Mouse (Mus musculus) kidney, adult 18-20 months (tissue): ENCODE data around the gene Igf2bp2.

Source experiments
- DNase-seq: peaks from one replicate; pipeline ENCODE4 v3.0.0; 2021

The Igf2bp2 gene

DNA sequence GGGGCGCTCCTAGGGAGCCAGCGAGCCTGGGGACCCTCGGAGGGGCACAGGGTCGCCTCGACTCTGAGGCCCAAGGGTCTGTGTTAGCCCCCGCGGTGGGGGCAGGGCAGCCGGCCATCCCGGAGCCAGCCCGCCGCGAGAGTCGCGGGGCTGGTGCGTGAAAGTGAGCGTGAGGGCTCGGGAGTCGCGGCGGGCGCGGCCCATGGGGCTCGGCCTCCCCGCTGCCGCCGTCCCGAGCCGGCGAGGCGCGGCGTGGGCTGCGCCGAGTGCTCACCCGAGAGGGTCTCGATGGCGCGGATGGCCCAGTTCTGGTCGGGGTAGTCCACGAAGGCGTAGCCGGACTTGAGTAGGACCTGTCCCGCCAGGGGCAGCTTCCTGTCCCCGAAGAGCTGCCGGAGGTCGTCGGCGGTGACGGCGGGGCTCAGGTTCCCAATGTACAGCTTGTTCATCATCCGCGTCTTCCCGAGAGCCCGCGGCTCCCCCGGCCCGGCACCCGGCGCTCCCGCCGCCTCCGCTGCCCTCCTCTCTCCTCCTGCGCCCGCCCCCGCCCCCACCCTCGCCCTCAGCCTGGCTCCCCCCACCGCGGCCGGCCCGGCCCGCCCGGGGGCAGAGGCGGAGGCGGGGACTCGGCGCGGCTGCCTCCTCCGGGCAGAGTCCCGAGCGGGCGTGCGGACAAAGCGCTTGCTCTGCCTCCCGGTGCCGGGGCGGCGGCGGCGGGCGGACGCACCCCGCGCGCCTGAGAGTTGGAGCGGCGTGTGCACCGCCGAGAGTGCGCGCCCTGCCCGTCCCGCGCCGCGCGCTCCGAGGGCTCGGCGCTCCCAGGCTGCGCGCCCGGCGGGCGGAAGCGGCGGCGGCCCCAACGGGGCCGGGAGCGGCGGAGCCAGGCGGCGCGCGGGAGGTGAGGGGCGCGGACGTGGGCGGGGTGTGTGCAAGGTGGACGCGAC, at the start of gene Igf2bp2:
Gene Igf2bp2, minus strand, starts transcription at position 788 of the 944 bp plus-strand sequence.
- peak; percentile 71 for DNase-seq

DNA sequence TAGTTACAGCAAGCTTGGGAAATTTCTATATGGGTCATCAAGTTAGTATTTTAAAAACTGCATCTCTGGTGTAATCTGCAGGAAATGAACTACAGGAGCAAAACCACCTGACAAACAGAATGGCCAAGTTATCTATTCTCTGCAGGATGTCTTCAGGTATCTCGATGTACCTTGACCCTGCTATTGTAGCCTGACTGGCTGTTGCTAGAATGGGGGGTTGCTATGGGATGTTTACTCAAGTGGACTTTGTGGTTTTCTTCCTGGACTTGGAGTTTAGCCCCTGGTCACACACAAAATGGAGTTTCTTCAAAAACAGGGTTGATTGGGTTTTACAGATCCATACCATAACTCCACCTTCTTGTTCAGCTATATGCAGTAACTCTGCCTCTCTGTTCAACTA, 40.4 kb upstream of the Igf2bp2 start:
- no peak for DNase-seq

DNA sequence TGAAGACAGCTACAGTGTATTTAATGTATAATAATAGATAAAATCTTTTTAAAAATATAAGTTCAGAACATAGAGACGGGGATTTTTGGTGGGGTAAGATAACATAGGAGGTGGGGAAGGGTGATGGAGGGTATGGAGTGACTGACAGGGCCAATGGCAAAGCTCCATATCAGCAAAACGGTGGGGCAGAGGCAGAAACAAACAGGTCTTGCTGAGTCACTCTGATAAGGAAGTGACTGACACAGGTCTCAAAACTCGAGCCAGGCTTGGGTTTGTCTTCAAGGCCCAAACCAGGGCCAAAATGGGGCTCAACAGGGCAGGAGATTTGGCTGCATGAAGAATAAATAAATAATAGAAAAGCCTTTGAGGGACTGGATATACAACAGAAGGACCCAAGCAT, 38.8 kb upstream of the Igf2bp2 start:
- no peak for DNase-seq

DNA sequence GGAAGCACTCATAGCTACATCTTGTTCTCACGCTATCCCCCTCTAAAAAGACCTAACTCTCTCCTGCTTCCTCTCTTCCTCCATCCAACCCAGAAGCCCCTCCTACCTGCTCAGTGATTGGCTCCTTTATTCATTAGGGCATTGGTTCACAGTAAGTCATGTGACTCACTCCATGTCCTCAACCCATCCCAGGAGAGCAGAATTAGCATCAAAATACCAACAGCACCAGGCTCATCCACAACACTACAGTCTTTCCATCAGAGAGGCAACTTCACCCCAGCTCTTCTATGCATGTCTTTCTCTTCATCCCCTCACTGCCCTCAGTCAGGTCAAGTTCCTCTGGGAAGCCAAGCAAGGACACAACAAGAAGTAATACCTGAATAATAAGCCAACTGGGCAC, 37.4 kb upstream of the Igf2bp2 start:
- DNase-seq = no peak

DNA sequence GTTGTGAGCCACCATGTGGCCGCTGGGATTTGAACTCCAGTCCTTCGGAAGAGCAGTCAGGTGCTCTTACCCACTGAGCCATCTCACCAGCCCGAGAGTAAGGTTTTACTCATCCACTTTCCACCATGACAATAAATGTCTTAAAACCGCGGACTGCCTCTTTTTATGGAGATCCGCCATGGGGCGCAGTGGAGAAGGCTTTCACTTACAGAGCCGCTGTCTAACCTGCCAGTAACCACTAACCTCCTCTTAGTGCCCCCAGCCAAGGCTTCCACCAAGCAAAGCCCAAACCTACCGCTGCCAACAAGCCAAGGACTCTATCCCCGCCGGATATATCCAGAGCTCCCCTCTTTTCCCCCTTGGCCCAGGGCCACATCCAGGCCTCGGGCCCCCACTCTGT, 24.3 kb upstream of the Igf2bp2 start:
- DNase-seq = no peak

DNA sequence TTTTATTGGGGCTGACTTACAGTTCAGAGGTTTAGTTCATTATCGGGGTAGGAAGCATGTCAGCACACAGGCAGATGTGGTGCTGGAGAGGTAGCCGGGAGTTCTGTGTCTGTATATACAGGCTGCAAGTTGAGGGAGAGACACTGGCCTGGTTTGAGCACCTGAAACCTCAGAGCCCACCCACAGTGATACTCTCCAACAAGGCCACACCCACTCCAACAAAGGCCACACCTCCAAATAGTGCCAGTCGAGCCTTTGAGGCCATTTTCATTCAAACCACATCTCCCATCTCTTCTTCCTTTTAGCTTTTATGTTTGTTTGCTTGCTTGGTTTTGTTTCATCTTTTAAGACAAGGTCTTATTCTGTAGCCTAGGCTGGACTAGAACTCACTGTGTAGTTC, 22.3 kb upstream of the Igf2bp2 start:
- no peak for DNase-seq

DNA sequence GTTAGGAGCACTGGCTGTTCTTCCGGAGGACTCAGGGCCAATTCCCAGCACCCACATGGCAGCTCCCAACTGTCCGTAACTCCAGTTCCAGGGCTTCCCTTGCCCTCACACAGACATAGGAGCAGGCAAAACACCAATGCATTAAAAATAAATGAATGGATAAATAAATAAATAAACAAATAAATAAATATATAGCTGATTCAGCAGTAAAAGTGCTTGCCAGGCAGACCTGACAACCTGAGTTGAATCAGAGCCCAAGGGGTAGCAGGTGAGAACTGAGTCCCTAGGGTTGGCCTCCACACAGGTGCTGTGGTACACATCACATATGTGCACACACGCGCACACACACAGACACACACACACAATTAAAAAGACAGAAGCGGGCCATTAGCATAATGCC, 21.0 kb upstream of the Igf2bp2 start:
- no peak for DNase-seq

DNA sequence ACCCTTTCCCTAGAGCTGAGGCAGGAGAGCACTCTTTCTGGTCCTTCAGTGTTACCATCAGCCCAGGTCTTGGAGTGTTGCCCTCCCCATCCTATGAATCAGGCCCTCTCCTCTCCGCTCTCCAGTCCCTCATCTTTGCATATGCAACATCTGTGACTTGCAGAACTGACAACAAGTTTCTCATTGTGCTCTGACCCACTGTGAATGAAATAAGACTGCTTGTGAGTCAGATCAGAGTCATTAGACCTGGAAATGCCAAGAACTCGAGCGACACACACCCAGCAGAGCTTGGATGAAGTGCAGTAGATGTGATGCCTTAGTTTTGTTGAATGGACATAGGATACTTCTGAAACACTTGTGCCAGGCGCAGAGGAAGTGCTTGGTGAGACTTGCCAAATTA, 19.2 kb upstream of the Igf2bp2 start:
- no peak for DNase-seq

DNA sequence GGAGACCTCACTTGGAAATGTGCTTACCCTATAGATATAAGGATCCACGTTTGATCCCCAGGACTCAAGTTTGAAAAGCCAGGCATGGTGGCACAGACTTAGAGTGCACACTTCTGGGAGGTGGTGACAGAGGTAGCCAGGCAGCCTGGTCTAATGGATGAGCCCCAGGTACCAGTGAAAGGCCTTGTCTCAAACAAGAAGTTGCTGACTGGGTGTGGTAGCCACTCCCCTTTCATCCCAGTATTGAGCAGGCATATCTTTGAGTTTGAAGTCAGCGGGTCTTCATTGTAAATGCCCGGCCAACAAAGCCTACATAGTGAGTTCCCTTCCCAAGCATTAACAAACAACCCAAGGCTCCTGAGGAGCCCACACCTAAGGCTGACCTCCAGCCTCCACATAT, 15.7 kb upstream of the Igf2bp2 start:
- DNase-seq = no peak

DNA sequence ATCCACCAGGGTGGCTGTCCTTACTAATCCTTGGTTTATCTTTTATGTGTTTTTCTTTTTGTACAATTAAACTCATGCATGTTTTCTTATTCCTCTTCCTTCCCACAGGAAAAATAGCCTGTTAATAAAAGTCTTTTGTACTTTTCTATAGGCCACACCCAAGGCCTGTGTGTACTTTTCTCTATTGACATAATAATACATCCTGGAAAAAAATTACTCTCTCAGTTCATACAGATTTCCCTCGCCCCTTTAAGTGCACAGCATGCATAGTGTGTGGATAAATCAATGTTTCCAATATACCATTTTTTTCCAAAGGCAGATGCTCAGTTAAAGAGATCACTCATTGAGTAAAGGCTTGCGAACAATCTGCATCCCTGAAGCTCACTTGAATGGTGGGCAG, 14.9 kb upstream of the Igf2bp2 start:
- no peak for DNase-seq

DNA sequence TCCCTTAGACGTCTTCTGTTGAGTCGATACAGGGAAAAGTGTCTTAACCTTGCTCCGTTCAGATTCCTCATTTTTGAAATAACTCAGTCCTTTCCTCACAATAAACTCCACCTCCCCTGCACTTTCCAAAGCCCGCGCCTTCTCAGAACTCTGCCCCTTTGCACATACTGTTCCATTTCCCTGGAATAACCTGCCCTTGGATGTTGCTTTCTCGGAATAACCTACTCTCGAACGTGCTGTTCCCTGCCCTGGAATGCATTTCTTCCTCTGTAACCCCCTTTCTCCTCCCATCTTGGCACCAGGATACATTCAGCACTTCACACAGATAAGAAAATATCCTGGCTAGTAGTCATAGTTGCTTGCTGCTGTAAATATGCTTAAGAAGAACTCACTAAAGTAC, 5.6 kb upstream of the Igf2bp2 start:
- DNase-seq = no peak

DNA sequence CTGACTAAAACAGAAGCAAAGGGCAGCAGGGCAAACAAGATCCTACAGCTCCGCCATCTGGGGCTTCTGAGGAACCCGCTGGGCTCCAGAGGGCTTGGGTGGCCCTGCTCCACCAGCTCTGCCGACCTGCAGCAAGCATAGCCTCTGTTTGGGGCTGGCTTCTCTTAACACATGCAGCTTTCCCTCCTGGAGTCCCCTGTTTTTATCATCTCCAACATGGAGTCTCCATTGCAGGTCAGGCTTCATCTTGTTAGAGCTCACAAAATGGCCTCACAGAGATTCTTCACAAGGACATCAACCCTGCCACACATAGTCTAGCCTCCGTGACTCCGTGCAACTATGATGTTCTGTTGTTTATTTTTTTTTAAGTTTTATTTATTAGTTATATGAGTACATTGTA, 2.5 kb upstream of the Igf2bp2 start:
- DNase-seq = no peak

DNA sequence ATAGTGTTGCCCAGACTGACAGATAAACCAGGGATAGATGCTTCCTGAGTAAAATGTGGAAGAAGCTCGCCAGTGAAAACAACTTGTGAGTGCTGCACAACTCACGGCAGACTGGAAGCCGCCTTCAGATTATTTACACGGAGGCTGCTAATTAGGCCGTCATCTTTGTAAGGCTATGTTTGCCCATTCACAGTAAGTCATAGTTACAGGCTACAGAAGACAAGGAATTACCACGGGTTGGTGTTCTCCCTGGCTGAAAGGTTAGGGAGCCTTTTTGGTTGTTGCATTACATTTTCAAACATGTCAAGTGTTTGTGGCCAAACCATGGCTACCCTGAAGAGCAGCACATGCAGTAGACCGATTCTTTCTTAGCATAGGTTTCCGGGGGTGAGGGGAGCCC, 1.3 kb upstream of the Igf2bp2 start:
- DNase-seq = no peak

DNA sequence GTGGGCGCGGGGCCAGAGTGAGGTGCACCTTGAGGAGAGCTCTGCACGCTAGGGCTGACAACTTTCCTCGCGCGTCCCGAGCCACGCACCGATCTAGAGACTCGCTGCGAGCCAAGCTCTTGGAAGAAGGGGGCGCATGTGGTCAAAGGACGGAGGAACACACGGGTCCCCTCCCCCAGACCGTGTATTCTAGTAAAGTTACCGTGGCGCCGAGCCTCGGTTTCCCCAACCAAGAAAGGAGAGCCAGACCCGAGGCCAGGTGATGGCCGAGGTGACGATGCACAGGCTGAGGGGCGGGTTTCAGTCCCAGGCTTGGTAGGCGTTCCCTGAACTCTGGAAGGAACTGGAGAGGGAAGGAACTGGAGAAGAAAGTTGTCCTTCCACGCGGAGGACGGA, 355 bp upstream of the Igf2bp2 start:
- peak; percentile 38 for DNase-seq

DNA sequence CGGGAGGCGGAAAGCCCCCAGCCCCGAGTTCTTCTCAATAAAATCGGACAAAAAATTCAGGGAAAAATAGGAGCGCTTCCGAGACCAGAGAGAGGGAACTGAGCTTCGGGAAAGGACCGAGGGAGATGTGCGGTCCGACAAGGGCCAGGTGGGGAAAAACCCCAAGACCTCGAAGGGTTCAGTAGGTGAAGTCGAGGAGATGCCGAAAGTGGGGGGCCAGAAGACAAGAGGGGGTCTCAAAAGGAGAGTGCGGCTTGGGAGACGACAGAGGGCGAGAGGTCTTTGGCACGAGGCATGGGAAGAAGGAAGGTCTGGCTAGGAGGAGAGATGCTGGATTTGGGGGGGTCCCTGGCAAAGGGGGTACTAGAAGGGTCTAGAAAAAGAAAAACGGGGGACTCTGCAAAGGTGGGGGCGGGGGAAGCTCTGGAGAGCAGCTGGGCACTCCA, 1.0 kb downstream of the Igf2bp2 start:
- no peak for DNase-seq

DNA sequence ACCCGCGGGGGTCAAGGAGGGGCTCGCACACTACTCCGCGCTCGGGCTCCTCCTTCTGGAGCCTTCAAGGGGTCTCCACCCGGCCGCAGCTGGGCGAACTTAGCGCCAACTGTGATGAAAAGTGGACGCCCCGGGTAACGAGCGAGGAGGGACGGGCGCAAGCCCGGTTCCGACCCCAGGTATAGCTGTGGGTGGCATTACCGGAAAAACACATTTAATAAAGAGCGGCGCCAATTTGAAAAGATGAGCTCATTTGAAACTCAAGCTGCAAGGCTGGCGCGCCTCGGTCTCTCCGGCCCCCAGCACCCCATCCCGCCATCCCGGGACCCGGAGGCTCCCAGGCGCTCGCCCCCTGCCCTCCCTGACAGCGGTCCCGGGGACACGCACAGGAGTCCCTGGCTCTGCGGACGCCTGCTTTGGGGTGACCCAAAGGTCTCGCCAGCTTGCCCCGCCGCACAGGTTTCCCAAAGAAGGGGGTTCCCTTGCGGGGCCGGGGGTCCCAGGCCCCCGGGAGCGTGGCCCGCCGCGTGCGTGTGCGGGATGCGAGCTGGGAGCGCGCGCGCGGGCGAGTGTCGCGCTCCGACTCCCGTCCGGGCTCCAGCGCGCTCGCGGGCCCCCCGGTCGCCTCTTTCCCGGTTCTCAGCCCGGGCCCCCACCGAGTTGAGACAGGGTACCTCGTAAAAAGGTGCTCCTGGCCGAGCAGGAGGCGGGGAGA, 1.6 kb downstream of the Igf2bp2 start:
- DNase-seq = peak; percentile 27

DNA sequence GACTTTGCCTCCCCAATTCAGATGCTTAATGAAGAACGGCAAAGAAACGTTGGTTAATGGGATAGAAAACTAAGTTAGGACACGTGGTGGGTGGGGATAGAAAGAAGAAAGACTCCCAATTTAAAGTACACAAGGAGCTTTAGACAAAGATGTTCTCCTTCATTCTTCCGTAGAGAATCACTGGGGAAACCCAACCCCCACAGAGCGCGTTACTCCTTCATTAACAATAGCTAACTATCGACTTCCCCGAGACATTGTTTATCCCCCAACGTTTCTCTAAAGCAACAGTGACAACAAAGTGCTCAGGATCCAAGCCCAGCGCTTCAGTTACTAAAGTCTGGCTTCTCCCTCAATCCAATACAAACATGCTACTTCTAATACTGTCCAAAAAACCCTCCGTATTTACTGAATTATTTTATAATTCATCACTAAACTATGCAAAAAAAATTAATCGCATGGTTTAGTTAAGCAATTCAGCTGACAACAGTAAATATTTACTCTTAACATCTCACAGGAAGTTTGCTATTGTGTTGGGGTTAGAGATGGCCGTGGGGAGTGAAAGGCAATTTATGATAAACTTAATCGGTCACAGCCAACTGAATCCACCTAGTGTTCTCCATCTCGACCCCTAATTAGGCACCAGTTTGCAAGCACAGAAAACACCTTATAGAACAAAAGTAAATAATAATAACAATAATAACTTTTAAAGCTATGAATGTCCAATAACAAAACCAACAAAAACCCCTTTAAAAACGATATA, 2.5 kb downstream of the Igf2bp2 start:
- DNase-seq = no peak

DNA sequence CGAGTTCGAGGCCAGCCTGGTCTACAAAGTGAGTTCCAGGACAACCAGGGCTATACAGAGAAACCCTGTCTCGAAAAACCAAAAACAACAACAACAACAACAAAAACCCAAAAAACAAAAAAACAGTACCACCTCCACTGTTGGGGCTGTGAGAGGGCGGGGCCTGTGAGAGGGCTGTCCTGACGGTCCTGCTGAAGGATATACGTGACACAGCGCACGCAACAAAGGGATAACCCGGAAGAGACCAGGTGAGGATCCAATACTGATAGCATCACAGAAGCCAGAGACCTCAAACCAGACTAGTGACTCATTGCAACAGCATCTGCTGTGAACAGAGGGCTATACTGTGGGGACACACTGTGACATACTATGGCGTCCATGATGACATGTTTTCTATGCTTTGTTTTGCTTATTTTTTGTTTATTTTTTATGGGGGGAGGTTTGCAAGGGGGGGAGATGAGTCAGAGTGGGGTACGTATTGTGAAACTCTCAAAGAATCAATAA, 10.1 kb downstream of the Igf2bp2 start:
- DNase-seq = no peak

DNA sequence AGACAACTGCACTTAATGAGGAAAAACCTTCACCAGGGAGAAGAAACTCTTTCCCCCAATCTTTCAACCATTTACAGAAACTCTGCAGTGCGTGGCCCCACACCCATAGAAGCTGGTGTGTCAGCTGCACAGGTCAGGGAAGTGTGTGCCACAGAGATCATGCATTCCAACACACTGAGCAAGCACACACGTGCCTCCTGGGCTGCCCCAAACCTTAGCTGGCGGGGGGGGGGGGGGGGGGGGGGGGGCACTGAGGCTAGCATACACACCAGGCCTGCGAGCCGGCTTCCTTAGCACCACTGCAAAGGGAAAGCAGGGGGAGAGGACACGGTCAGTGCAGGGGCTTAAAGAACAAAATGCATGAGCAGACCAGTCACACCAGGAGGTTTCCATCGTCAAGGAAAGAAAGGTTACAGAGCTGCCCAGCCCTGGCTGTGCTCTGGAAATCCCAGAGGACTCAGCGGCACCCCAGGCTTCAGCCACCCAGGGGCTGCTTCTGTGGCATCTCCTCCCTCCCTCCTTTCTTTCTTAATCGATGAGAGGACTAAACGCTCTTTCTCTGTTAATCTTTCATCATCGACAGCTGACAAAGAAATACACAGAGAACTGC, 11.3 kb downstream of the Igf2bp2 start:
- no peak for DNase-seq

DNA sequence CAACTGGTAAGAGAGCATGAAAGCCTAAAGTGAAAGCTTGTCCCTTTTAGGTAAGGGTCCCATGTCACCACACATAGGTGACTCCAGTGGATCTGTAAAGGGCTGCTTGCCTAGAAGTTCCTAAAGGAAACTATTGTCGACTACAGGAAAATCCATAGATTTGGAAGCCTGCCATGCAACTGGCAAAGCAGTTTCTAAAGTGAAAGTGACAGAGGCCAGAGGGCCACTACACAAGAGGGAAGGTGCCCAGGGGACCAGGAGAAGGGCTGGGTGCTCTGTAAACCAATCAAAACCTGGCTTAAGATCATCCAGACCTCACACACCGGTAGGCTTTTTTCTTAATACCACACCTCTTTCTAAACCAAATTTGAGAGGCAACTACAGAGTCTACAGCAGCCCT, 12.7 kb downstream of the Igf2bp2 start:
- no peak for DNase-seq

DNA sequence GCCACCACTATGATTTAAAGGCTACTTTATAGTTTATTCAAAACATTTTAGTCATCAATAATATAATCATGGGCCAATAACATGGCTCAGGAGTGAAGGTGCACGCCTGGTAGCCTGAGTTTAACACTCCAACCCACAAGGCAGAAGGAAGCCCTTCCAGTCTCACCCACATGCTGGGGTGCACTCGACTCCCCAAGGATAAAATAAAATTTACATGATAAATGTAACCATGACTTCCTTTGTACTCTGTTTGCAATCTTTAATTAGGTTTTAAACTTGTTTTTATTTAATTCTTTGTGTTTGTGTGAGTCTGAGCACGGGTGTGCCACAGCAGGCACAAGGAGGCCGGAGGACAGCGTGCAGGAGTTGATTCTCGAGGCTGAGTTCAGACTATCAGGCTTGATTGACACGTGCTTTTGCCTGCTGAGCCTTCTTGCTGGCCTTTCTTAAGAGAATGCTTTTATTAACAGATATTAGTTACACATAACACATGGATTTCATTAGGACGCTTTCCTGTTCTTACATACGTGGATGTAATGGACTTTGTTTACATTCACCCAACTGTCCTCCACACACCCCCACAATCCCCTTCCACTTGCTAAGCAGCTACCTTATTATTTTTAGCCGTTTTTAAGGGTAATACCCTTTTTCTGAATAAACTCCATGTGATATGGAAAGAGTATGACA, 13.3 kb downstream of the Igf2bp2 start:
- no peak for DNase-seq

DNA sequence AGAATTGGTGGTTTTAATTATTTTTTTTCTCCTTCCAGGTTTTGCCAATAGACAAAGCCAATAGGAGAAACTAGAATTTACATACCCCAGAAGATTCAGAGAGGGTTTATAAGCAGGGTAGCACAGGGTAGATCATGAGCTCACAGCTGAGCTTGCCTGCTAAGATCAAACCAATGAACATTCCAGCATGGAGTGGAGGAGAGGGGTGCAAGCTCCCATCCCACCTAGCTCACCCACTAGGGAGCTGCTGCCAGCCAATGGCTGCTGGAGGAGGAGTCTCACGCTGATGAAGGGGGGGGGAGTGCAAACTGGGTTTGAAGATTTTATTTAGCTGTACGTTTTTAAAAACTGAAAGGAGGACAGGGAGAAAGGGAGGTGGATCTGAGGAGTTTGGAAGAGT, 14.0 kb downstream of the Igf2bp2 start:
- DNase-seq = no peak
